Mouse (Mus musculus) CD4-positive, CD25-positive, alpha-beta regulatory T cell, adult 4 months (primary cell): ENCODE results near the gene Ubap2l. TPM values are rescaled to one million over a fixed set of nuclear protein-coding genes. Genes with fewer than 3 reads are reported as not detected.
A peak's percentile ranks its signal among the peaks of the same experiment; 100 is the strongest.

ENCODE experiments used
- ATAC-seq: one replicate; pipeline ENCODE4 v1.8.0; 2017
- polyA plus RNA-seq, 2 experiments: library from polyadenylated mRNA; unstranded; fragments of 100-300 nt; shearing (Covaris generic); gene quantifications; one replicate each; pipeline ENCODE4 v1.2.1; 2017

Gene Ubap2l
- polyA plus RNA-seq, 2 experiments from 2014 or later = 226 to 315 TPM

DNA sequence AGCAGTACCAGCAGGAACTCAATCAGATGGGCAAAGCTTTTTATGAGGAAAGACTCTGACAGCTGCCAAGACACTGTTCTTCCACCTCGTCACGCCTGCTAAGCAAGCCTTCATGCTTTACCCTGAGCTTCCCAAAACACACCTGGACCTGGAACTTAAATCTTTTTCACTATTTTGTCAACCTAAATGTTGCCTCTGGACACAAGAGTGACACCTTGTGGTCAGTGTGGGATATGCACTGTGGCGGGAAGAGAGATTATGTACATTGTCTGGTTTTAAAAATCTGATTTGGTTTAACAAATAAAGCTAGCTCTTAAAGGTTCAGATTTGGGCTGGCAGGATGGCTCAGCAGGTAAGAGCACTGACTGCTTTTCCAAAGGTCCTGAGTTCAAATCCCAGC is 13.1 kb upstream of the Ubap2l start:
- ATAC-seq = no peak

GRCm38 (mm10) chr3:90064383-90064782 is 12.0 kb upstream of the Ubap2l start:
- no peak for ATAC-seq

GRCm38 (mm10) chr3:90062539-90062938 is 10.1 kb upstream of the Ubap2l start:
- no peak for ATAC-seq

GRCm38 (mm10) chr3:90061549-90061948 is 9.1 kb upstream of the Ubap2l start:
- ATAC-seq = no peak

DNA sequence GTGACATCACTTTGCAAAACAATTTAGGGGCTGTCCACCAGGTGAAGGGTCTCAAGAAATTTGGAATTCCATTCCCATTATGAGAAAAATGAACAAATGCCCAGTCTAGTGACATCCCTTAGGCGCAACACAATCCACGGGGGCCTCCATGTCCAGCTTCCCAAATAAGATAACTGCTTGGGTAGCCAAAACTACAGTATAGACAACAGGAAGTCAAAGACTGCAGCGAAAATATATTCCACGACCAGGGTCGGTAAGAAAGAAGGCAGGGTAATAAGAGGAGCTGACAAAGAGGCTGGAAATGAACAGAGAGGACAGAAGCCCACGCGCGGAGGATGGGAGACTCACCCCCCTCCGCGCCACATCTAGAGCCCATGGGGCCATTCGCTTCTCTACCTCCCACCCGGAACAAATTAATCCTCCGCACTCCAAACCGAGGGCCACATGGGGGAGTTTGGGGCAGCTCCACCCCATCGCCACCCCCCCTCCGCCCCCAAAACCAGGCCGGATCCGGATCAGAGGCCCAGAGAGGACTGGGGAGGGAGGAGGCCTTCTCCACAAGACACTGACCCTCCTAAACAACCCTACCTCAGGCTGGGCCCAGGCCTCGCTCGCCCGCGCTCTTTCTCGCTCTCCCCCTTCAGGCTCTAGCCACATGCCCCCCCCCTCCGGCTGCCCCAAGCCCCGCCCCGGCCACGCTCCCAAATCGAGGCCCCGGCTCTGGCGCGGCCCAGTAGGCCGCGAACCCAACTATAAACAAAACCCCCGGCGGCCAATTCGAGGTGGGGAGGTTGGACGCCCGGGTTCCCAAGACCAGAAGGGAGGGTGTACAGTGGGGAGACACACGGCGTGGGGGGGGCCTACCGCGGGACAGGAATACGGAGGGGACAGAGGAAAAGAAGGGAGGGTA is 732 bp downstream of the Ubap2l start, which contains the start of gene 4933434E20Rik:
Gene 4933434E20Rik, plus strand, starts transcription at position 196 of the 910 bp plus-strand sequence.
- ATAC-seq = peak; percentile 33

DNA sequence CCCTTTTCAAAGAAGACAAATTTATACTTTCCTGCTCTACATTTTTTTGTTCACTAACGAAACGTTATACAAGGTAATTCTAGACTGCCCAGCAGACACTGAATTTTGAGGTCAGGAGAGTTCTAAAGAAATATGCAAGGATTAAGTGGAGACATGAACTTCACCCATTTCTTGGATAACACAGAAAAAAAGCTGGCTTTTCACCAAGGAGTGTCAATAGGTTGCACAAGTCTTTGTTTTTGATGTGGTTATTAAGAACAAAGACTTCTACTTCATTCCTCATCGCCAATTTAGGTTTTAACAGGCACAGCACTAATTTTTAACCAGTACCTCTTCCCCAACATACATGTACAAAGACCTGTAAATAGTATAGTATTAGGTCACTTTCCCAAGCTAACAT is 2.7 kb downstream of the Ubap2l start:
- ATAC-seq = no peak

DNA sequence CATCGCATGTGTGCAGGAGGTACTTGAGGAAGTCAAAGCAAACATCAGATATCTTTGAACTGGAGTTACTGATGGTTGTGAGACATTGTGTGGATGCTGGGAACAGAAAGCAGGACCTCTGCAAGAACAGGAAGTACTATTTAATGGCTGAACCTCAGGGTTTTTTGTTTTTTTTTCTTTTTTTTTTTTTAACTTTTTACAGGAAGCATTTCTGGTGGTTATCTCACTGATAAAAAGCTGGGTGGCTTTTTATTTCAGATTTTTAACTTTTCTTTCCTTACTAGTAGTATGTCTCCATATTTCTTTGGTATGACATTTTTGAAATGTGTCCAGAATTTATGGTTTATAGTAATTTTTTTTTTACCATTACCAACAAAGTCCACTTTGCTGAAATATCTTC is 16.2 kb downstream of the Ubap2l start:
- ATAC-seq = no peak

DNA sequence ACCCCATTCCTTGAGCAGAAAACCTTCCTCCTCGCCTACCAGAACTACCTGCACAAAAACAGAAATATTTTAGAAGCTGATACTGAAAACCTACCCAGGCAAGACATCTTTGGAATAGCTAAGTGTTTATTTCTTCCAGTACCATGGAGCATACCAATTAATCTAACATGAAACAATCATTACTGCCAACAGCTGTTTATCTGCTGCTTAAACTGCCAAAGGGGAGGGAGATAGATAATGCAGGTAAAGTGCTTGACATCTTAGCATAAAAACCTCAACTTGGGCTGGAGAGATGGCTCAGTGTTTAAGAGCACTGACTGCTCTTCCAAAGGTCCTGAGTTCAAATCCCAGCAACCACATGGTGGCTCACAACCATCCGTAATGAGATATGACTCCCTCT is 17.8 kb downstream of the Ubap2l start:
- ATAC-seq = no peak

DNA sequence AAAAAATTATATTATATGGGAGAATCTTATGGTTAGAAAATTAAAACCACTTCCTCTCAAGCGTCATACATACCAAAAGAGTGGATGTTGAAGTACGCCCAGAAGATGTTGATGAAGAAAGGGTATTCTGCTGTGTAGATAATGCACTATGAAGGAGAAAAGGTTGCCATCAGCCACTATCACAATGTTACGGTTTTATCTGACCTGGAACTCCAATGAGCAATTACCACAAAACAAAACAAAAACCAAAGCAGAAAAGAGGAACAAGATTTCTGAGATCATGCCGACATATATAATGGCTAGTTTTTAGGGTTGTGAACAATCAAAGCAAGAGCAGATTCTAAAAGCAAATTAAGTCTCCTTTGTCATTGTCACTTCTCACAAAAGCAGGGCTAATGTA is 35.8 kb downstream of the Ubap2l start:
- no peak for ATAC-seq

- ATAC-seq = no peak
Observed at GRCm38 (mm10) chr3:90010291-90010690, 42.1 kb downstream of the Ubap2l start.

DNA sequence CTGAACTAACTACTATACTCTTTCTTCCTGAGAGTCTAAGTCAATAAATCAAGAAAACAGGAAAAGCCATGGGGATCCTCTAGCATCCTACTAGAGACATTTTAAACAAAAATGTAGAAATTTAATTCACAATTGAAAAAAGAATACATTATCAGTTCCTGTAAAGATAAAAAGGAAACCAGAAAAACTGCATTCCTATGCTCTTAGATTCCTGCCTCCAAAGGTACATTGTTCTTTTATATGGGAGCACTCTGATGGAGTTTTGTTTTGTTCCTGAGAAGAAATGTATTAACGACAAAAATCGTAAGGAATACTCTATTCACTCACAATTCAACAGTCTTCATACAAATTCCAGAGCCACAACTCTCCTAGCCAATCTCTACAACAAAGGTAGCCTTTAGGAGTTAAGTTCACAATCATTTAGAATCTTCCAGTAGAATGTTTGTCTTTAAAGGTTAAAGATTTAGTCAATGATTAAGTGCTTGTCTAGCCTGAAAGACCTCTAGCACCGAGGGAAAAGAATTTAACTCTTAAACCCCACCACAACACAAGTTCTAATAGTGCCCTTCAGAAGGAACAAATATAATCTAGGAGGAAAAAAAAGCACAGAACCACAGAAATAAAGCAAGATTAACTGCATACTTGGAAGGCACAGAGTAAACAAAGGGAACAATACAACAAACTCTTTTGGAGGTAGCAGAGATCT is 48.2 kb downstream of the Ubap2l start:
- ATAC-seq = no peak

DNA sequence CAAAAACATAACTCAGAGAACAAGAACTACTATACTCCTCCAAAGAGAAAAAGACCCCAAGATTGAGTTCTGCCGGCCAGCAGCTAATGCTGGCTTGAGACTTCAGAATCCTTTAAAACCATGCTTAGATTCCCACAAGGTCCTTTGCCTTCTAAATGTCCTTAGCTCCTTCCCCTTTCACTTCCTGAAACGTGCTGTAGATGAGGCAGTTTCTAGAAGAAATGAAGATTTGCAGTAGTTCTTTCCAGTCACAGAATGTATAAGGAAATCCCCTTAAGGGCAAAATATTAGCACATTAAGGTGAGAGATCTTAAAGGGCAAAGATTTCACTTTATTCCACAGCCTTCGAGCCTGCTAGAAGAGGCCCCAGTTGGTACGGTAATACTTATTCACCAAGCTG is 52.6 kb downstream of the Ubap2l start:
- no peak for ATAC-seq

- ATAC-seq = no peak
Observed at GRCm38 (mm10) chr3:89999090-89999489, 53.3 kb downstream of the Ubap2l start.

DNA sequence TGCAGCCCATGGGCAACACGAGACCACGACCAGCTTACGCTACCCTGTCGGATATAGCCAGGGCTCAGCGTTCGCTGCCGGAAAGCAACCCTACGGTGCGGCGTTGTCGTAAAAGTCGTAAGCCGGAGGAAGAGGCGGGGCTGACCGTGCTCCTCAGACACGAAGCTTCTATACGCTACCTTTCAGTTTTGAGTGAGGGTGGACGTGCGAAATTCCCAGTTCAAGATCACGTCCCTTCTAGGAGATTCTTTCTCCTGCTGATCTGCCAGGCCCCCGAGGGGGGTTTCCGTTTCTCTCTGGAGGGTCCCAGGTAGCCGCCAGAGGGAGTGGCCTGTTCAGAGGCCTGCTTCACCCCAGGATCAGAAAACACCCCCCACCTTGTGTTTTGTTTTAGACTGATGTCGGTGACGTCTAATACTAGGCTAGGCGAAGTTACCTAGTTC is 53.8 kb downstream of the Ubap2l start, which contains the start of gene Hax1:
Gene Hax1, minus strand, starts transcription at position 169 of the 443 bp plus-strand sequence.
- peak; percentile 91 for ATAC-seq

- no peak for ATAC-seq
Observed at GRCm38 (mm10) chr3:89997791-89998495, 54.5 kb downstream of the Ubap2l start.

GRCm38 (mm10) chr3:89994807-89995515 is 57.5 kb downstream of the Ubap2l start:
- no peak for ATAC-seq

DNA sequence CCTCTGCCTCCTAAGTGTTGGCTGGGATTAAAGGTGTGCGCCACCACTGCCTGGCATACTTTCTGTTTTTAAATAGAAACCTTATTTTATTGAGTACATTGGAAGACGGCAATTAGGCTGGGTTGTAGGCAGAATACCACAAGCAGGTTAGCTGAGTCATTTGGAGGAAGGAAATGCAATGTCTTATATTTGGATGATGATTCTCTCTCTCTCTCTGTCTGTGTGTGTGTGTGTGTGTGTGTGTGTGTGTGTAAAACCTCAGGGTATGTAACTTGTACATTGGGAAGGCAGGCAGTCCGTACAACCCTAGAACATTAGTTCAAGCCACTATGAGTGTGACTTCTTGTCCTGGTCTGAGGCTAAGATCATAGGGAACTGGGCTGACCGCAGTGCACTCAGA is 64.6 kb downstream of the Ubap2l start:
- no peak for ATAC-seq

DNA sequence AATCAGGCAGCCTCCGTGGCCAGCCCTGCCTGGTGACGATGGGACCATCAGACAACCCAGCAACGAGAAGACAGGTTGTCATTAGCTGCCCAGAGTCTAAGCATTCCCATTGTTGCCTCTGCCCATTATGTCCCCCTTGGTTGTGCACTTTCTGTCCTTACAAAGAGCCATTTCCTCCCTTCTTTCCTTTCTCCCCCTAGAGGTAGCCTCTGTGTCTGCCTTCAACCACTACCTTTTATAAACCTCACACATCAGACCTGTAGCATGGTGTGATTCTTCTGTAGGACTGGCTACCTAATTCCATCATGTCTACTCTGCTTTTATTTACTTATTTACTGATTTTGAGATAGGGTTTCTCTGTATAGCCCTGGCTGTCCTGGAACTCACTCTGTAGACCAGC is 65.2 kb downstream of the Ubap2l start:
- ATAC-seq = no peak

- no peak for ATAC-seq
Observed at GRCm38 (mm10) chr3:89982426-89982825, 70.0 kb downstream of the Ubap2l start.

- ATAC-seq = no peak
Observed at GRCm38 (mm10) chr3:89976859-89977258, 75.6 kb downstream of the Ubap2l start.

DNA sequence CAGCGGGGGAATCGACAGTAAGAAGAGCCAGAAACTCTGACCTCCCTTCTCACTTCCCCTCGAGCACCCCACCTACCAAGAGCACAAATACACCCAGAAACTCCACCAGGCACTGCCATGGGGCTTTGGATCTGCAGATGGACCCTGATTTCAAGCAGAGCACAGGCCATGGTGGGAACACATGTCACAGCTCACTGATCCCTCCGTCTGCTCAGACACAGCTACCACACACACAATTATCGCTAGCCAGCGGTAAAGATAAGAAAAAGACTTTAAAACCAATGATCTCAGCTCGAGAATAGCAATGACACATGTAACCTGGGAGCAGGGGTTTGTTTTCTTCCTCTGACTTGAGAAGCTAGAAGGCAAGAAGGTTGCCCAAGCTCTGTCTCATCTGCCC is 83.9 kb downstream of the Ubap2l start:
- ATAC-seq = no peak

DNA sequence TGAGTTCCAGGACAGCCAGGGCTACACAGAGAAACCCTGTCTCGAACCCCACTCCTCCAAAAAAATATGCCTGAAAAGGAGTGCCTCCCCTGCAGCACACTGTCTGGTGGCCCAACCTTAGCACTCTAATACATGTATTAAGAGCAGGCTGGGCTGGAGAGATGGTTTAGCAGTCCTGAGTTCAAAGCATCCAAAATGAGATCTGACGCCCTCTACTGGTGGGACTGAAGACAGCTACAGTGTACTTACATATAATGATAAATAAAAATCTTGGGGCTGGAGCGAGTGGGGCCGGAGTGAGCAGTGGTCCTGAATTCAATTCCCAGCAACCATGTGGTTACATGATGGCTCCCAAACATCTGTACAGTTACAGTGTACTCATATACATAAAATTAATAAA is 85.5 kb downstream of the Ubap2l start:
- peak; percentile 22 for ATAC-seq
